Mouse (Mus musculus) heart, postnatal 14 days (tissue): Measurements from ENCODE around the gene Cabin1. TPM values are rescaled to one million over a fixed set of nuclear protein-coding genes. Genes with fewer than 3 reads are reported as not detected.

ENCODE experiments used
- DNase-seq, 2 experiments: peaks; one replicate each; pipeline ENCODE4 v3.0.0; 2021 to 2022
- intact Hi-C: fragments of 180-260 bp; cut with DNase I; formaldehyde crosslinking; loops from one replicate; pipeline ENCODE4 v1.15.1; 2025
- total RNA-seq, 2 experiments: library from RNA; stranded (reverse); gene quantifications; 2 replicates each; pipeline ENCODE4 v1.2.3; 2021

The Cabin1 gene
- total RNA-seq, 2 experiments from 2014 or later, result 23.0 to 24.8 TPM

DNA sequence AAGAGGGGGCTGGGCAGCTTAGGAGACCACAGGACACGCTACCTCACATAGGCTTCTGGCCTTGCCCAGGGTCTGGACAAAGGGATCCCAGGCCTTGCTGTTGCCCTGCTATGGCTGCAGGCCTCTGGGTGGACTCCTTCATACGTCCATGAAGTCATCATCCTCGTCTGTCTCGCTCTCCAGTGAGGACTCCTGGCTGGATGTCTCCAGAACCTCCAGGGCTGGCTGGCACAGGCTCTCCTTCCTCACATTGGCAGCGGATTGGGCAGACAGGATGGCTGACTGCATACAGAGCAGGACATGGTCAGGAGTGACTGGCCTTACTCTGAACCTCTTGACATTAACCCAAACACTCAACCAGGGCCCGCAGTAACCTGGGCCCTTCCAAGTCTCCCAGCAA lies 117.7 kb downstream of the Cabin1 start:
- intact Hi-C loops, result no loop called here
- no peak for DNase-seq

- DNase-seq, result no peak
- intact Hi-C loops, result no loop called here
Measured at GRCm38 (mm10) chr10:75645616-75646015, 118.5 kb downstream of the Cabin1 start.

DNA sequence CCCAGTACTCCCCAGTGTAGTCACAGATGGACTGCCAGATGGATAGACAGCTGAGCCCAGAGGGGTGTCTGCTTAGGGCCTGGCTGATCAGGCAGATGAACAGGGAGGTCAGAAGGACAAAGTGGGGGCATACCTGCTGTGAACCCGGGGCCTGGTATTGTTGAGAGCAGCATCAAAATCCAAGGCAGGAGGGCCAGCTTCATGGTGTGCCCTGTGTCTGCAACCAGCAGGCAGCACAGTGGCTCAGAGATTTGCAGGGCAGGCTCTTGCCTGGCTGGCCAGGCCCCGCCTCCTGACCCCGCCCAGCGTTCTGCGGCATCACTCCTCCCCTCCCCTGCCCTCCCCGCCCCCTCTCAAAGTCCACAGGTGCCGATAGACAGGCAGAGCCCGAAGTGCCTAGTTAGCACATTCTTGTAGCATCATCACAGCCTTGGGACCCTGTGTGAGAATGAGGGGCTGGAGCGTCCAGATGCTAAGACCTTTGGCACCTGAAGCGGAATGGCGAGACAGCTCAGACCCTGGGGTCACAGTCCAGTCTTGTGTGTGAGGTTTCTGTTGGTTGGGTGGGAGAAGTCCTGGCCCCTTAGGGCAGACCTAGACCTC lies 120.3 kb downstream of the Cabin1 start, which contains the start of gene Susd2:
TSS of gene Susd2 (minus strand) at position 268 of the 603 bp plus-strand sequence.
- intact Hi-C loops, result no loop called here
- DNase-seq, result peak; percentile 44 to 63

DNA sequence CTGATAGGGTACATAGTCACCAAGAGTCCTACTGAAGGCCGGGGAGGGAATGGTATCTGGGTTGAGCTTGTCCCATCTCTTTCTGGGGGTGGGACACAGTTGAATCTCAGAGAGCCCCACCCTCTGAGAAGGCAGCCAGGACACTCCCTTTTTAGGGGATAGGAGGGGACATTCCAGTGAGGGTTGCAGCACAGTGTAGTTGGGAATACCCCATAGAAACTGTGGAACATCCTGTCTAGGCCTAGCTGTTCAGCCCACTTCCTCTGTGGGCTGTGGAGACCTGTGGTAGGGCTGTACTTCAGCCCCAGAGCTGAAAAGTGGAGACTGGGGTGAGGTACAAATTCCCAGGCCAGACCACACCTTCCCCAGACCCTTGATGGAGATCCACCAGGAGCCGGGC lies 121.2 kb downstream of the Cabin1 start:
- intact Hi-C loops, result no loop called here
- no peak for DNase-seq

DNA sequence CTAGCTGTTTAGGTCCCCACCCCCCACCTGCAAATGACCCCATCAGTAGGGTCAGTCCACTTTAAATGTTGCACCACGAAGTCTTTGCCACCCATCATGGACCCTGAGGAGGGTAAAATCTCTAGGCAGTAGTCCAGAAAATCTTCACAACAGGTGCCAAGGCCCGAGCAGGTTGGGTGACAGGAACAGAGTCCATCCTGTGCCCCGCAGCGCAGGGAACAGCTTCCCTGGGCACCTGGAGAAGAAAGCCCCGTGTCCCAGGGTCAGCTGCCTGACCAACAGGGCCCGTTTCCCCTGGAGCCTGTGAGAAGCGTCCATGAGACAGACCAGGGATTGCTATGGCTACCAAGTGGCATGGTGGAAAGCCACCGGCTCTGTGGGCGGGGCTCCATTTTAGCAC lies 121.7 kb downstream of the Cabin1 start:
- intact Hi-C loops, result no loop called here
- DNase-seq, result no peak

- DNase-seq, result no peak
- intact Hi-C loops, result no loop called here
Measured at GRCm38 (mm10) chr10:75641721-75642222, 122.4 kb downstream of the Cabin1 start.

- no peak for DNase-seq
- intact Hi-C loops, result loop anchor here (5.0 kb wide), 2 partner anchors 220 to 315 kb away; partner anchors contain the start of gene Gm5134
Measured at GRCm38 (mm10) chr10:75637711-75638110, 126.4 kb downstream of the Cabin1 start.

DNA sequence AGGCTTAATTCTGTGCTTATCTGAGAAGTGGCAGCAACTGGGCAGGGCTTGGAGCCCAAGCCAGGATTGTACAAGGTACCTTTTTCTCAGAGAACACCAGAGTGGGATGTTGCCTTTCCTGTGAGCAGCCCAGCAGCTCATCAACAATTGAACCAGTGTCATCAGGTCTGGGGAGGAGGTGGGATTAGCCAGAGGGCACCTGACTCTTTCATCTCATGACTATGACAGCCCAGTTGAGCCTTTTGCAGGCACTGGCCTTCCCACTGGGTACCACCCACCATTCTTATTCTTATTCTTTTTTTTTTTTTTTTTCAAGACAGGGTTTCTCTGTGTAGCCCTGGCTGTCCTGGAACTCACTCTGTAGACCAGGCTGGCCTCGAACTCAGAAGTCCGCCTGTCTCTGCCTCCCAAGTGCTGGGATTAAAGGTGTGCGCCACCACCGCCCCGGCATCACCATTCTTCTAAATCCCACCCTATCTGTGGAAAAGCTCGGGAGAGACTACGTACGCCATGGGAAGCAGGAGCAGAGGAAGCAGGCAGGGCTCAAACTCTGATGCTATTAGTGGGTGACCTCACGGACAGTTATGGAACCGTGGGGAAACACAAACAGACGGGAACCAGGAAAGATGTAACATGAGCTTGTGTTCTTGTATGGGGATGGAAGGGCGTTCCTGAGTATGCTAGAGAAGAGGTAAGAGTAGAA lies 127.9 kb downstream of the Cabin1 start:
- intact Hi-C loops, result loop anchor here (5.0 kb wide), 2 partner anchors 221 to 316 kb away; partner anchors contain the start of gene Gm5134
- no peak for DNase-seq

DNA sequence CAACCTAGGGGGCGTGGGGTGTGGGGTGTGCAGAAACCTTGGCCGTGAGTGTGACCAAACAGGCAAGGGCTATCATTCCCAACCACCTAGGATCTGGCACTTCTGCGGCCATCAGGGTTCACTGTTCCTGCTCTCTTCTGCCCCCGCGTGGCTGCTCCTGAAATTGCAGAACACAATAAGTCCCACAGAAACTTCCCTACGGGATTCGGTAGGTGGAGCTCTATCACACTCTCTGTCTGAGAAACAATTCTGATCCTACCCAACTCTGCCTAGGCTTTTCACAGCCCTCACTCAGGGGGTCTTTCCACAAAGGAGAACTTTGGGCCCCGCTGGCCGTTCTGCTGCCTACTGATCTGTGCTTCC lies 128.5 kb downstream of the Cabin1 start:
- DNase-seq, result peak; percentile 92 to 93

DNA sequence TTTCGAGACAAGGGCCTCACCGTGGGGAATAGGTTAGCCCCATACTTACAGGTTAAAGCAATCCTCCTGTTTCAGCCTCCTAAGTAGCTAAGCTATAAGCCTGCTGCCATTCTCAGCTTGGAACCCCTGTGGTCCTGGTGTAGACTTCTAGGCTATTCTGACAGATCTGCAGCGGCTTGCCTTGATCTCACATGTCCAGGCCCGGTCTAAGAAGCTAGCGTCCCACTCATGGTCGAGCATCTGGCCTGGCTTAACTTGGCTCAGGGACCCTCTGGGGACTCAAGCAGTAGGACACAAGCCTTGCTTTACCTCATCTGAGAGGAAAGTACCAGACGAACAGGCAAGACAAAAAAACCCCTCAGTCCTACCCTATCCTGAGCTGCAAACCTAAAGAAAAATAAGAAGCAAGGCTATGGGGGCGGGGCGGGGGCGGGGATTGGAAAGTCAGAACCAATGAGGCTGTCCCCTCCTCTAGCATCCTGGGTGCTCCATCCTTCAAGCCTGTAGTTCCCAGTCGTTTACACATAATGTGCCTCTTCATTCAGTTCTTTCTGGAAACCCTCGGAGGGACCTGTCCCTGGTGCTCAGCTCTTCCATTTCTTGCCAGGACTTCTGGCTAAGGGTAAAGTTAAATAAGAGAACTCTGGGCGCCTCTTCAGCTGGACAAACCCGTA lies 129.0 kb downstream of the Cabin1 start:
- no peak for DNase-seq
- intact Hi-C loops, result loop anchor here (1.0 to 5.0 kb wide), 4 partner anchors 49 to 317 kb away; partner anchors contain the start of gene Gm5134

More for the DNA sequence above, 128.5 kb downstream of the Cabin1 start:
- intact Hi-C loops, result loop anchor here (1.0 to 5.0 kb wide), 4 partner anchors 49 to 317 kb away; partner anchors contain the start of gene Gm5134

DNA sequence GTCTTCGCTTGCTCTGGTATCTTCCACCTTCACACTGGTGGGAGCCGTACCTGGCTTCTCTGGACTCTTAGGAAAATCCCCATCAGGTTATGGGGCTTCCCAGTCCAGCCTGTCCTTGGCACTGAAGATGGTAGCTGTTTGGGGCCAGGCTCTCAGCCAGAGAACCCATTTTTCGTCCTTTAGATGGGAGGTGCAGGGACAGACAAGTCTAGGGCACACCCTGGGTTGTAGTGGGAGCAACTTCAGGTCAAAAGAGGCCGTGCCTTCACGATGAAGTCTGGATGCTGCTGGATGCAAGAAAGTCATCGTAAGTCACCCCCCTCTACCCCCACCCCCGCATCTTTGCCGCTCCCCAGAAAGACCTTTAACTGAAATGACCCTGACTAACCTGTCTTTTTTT lies 129.5 kb downstream of the Cabin1 start:
- DNase-seq, result no peak
- intact Hi-C loops, result loop anchor here (1.0 to 5.0 kb wide), 4 partner anchors 48 to 318 kb away; partner anchors contain the start of gene Gm5134

DNA sequence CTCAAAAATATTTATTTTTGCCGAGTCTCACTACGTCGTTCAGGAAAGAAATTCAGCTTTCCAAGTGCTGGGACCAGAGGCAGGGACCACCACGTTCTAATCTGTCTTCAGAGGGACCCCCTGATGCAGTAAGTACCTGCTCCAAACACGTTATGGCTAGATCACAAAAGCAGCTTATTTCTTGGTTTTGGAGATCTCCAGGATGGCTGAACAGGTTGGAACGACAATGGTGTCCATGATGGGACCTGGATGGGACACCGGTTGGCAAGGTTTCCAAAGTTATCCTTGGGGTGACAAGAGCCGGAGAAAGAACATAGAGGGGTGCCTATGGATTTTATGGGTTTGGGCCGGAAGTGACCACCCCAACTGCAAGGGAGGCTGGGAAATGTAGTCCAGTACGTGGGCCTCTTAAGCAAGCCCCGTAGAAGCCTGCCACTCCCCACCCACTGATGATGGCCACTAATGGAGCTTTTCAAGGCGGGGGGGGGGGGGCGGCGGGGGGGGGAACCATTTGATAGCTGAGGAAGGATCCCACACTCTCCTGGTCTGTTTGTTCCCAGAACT lies 130.5 kb downstream of the Cabin1 start:
- intact Hi-C loops, result loop anchor here (2.0 kb wide), 1 partner anchor 69 kb away; no protein-coding TSS in a partner anchor

GRCm38 (mm10) chr10:75633048-75633447 lies 131.1 kb downstream of the Cabin1 start:
- intact Hi-C loops, result no loop called here
- DNase-seq, result peak; percentile 45 to 59

More for the DNA sequence above, 130.5 kb downstream of the Cabin1 start:
- DNase-seq, result no peak

DNA sequence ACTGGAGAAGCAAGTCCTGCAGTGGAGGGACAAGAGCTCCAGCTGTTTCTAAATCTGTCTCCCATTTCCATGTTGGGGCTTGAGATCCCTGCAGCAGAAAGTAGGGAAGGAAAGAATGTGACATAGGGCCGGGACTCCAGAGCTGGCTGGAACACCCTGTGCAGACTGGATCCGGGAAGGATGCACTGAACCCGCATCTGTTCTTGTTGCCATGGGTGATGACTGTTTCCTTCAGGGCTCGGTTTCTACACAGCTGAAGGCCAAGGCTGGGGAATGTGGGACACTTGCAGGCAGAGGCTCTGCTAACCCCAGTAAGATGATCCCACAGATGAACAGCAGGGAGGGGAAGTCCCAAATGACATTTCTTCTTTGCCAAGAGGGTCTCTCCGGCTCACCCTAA lies 131.5 kb downstream of the Cabin1 start:
- DNase-seq, result peak; percentile 55 to 65
- intact Hi-C loops, result no loop called here

DNA sequence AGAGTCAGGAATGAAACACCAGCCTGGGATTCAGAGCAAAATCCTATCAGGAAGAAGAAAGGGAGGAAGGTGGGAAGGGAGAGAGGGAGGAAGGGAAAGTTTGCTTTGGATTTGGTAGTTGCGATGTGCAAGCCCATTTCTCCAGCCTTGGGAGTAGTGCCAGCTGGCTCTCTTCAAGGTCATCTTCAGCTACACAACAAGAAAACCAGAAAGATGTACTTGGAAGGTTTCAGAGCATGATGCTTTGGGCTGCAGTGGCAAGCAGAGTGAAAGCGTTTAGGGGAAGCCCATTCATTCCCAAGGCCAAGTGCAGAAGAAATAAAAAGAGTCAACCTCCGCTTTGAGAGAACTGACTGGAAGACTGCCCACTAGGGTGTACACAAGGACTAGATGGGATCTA lies 136.7 kb downstream of the Cabin1 start:
- intact Hi-C loops, result no loop called here
- DNase-seq, result peak; percentile 42

DNA sequence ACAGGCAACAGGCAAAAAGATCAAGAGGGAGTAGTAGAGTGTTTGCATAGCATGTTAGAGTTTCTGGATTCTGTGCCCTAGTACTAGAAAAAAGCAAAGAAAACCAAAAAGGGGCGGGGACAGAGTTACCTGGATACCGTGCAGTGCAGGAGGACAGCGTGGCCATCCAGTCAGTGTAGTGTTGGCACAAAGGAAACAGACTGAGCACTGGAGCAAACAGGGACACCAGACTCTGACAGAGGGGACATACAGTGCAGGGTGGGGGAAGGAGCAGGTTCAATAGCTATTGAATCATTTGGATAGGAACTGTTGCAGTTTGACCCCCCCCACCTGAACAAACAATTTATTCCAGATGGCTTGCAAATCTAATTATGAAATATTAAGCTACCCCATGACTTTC lies 137.2 kb downstream of the Cabin1 start:
- intact Hi-C loops, result no loop called here
- DNase-seq, result no peak

DNA sequence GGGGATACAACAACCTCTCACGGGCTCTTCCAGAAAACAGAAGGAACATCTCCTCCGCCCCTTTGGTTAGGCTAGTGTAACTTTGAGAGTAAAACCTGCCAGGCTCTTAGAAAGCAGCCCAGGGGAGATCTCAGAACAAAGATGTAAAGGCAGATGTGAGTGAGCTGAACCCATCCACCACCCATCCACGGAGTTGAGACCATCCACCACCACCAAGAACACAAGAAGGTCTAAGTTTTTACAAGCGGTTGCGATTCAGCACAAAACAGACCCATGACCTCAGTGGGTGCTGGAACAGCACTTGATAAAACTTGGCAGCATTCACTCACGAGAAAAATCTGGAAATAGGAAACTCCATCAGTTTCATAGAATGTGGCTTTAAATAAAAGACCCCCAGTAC lies 138.2 kb downstream of the Cabin1 start:
- intact Hi-C loops, result no loop called here
- no peak for DNase-seq

- DNase-seq, result no peak
- intact Hi-C loops, result no loop called here
Measured at GRCm38 (mm10) chr10:75620818-75621217, 143.3 kb downstream of the Cabin1 start.

- intact Hi-C loops, result no loop called here
- no peak for DNase-seq
Measured at GRCm38 (mm10) chr10:75616044-75616443, 148.1 kb downstream of the Cabin1 start.

- intact Hi-C loops, result no loop called here
- no peak for DNase-seq
Measured at GRCm38 (mm10) chr10:75610486-75610885, 153.7 kb downstream of the Cabin1 start.

- no peak for DNase-seq
- intact Hi-C loops, result no loop called here
Measured at GRCm38 (mm10) chr10:75608975-75609374, 155.2 kb downstream of the Cabin1 start.
